Mouse (Mus musculus) liver, embryonic 14.5 days (tissue): ENCODE measurements at regions not wholly inside any gene's neighbourhood (a gene's known extent, or its start where the extent isn't known, plus 50 kb on each side); places are given as distances from the start of the nearest gene placed in this dataset.
"Not testable (repeated sequence)": the region's sequence is repeated elsewhere in the genome, so short reads cannot be mapped to it uniquely, and the experiment has no call there.

Experiments used
- ATAC-seq: fragments of 200-750 bp; cut with Nextera tagmentation; 2 replicates; pipeline ENCODE4 v1.8.0; 2017; ENCODE audit warnings: moderate number of reproducible peaks, mild to moderate bottlenecking, moderate library complexity; ENCODE audit not compliant: insufficient read depth
- DNase-seq, 3 experiments: peaks; one replicate each; pipeline ENCODE4 v3.0.0-alpha.2; 2012 to 2013; ENCODE audit warnings: low read depth in 3 of 3, low spot score in 3 of 3
- H3K27ac ChIP-seq: fragments of 300-500 bp; sonication (generic); 2 replicates; pipeline ENCODE4 v1.5.1; 2014; ENCODE audit warnings: moderate library complexity, mild to moderate bottlenecking, control low read depth, inconsistent platforms
- H3K27me3 ChIP-seq: fragments of 300-500 bp; sonication (generic); 2 replicates; pipeline ENCODE4 v1.6.1; 2014; ENCODE audit warnings: mild to moderate bottlenecking, low read length, moderate library complexity; ENCODE audit not compliant: control insufficient read depth, insufficient read depth
- H3K36me3 ChIP-seq: fragments of 300-500 bp; sonication (generic); replicated peaks from 2 replicates; pipeline ENCODE4 v1.6.1; 2014; ENCODE audit warnings: low read depth; ENCODE audit not compliant: control insufficient read depth, insufficient read depth
- H3K4me1 ChIP-seq, 2 experiments: fragments of 200-500 bp in 1 of 2; fragments of 300-500 bp in 1 of 2; sonication (generic) in 1 of 2; replicated peaks; 2 replicates each; pipeline ENCODE4 v1.6.1; 2012 to 2014; ENCODE audit warnings: antibody characterized with exemption in 1 of 2, inconsistent platforms in 1 of 2, low read length in 1 of 2; ENCODE audit not compliant: control insufficient read depth in 2 of 2, insufficient read depth in 2 of 2
- H3K4me2 ChIP-seq: fragments of 300-500 bp; sonication (generic); 2 replicates; pipeline ENCODE4 v1.6.1; 2014; ENCODE audit warnings: low read depth, mild to moderate bottlenecking, control low read depth, moderate library complexity
- H3K4me3 ChIP-seq, 2 experiments: fragments of 200-500 bp in 1 of 2; fragments of 300-500 bp in 1 of 2; sonication (generic) in 1 of 2; 2 replicates each; pipeline ENCODE4 v1.5.1; 2012 to 2014; ENCODE audit warnings: low read depth in 2 of 2, low read length in 2 of 2, mild to moderate bottlenecking in 2 of 2, control low read depth in 1 of 2, inconsistent platforms in 1 of 2, moderate library complexity in 1 of 2; ENCODE audit not compliant: insufficient read depth in 1 of 2
- H3K9ac ChIP-seq: fragments of 300-500 bp; sonication (generic); replicated peaks from 2 replicates; pipeline ENCODE4 v1.6.1; 2014; ENCODE audit warnings: mild to moderate bottlenecking, control low read depth, moderate library complexity
- H3K9me3 ChIP-seq: fragments of 300-500 bp; sonication (generic); 2 replicates; pipeline ENCODE4 v1.6.1; 2016; ENCODE audit warnings: low read length, mixed read lengths; ENCODE audit not compliant: control insufficient read depth
- CTCF ChIP-seq: IDR thresholded peaks from 2 replicates; pipeline ENCODE4 v1.5.1; 2016; ENCODE audit warnings: antibody characterized with exemption, low read depth, control low read depth
- EP300 ChIP-seq: IDR thresholded peaks from 2 replicates; pipeline ENCODE4 v1.6.1; 2016; ENCODE audit warnings: antibody characterized with exemption, low read depth
- WGBS: fragments of 180-500 bp; shearing (Covaris S2); extraction: QIAGEN DNeasy Blood & Tissue Kit; methylation state at CpG from one replicate; pipeline ENCODE4 v1.1.7; 2014; ENCODE audit not compliant: insufficient replicate concordance; 5-methylcytosine and 5-hydroxymethylcytosine counted together

DNA sequence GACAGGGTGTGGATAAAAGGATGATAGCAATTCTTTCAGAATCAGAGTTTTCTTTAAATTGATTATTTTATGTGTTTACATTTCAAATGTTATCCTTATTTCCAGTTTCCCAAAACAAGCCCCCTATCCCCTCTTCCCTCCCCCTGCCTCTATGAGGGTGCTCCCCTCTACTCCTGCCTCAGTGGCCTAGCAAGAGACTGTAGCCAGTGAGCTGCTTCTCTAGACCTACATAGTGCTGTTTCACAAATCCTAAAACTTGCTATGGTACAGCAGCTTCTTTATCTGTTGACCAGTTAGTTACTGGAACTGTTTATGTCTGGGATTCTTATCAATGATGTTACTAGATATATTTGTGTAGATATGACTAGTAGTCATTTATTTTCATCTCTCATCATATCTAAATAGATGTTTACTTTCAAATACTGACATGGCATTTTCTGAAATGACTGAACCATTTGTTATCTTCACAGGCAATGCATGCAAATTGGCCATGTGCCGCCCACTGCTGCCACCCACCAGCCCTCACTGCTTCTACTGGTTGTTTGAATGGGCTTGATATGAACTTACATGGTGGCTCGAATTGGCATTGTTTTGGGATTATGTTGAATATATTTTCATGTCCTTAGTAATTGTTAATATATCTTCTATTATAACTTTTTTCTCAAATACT lies 150.8 kb downstream of the Olfr693 start:
- H3K9me3 ChIP-seq, H3K9ac ChIP-seq, H3K36me3 ChIP-seq, H3K27me3 ChIP-seq, H3K27ac ChIP-seq, H3K4me3 ChIP-seq, H3K4me1 ChIP-seq, H3K4me2 ChIP-seq: not testable (repeated sequence)
- DNase-seq: peak in 1 of 3 experiments; percentile 2
- WGBS: 25% methylated on average over 2 of the region's 2 CpGs
- ATAC-seq: peak; percentile 37; the same call in 1 of the 2 replicates
- 0 out of 2 replicates have a peak, but pooled peaks have one; percentile 22 for TF ChIP-seq EP300

DNA sequence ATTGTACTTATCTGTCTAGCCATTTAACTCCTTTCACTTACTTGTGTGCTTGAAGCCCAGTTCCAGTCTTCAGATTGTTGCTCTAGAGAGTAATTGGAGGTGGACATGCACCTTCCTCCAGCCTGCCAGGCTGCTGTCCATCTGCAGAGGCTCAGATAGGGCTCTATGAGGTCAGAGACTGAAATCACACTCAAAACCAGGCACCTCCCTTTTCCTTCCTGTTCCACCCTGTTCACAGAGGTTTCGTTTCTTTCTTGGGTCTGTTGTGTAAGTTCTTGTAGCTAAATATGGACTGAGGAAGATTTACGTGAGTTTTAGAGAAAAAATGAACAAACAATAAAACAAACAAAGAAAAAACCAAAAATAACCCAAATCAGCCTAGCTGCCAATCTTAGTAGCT lies 151.4 kb downstream of the Olfr693 start:
- H3K27ac ChIP-seq, H3K4me1 ChIP-seq, H3K9me3 ChIP-seq, H3K36me3 ChIP-seq, H3K9ac ChIP-seq, H3K4me3 ChIP-seq, H3K4me2 ChIP-seq, H3K27me3 ChIP-seq: not testable (repeated sequence)
- 5% methylated on average over 2 of the region's 2 CpGs for WGBS
- ATAC-seq (peak; percentile 74; the same call in 1 of the 2 replicates), DNase-seq (peak in 2 of 3 experiments; percentile 5 to 10)

DNA sequence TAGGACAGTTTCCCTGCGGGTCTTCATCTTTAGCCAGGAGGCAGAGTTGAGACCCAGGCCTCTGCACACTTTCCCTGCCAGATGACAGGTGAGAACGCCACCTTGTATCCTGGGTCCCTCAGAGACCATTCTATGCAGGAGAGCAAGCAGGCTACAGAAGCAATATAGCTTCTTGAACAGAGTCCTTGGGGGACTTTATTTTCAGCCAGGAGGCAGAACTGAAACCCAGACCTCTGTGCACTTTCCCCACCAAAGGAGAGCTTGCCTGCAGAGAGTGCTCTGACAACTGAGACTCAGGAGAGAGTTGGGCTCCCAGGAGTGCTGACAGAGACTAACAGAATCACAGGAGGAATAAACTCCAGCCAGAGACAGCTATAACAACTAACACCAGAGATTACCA lies 185.5 kb downstream of the Olfr693 start:
- Histone ChIP-seq H3K9ac (no peak overlapping the region), H3K27ac (no peak overlapping the region), H3K36me3 (no peaks in the 10 kb centered on the region), H3K4me1 (no peaks in the 10 kb centered on the region), H3K9me3 (no peaks in the 10 kb centered on the region), H3K4me2 (no peak overlapping the region), H3K4me3 (no peak overlapping the region), H3K27me3 (no peaks in the 10 kb centered on the region)
- DNase-seq (no peak), ATAC-seq (no peak)
- WGBS: 59% methylated on average over 2 of the region's 2 CpGs
- no peak for TF ChIP-seq CTCF
- no peak for TF ChIP-seq EP300
